Mouse (Mus musculus) left cerebral cortex, postnatal 4 days (tissue): ENCODE measurements at regions not wholly inside any gene's neighbourhood (a gene's known extent, or its start where the extent isn't known, plus 50 kb on each side); places are given as distances from the start of the nearest gene placed in this dataset.
"Not testable (repeated sequence)": the region's sequence is repeated elsewhere in the genome, so short reads cannot be mapped to it uniquely, and the experiment has no call there.

Source experiments
- DNase-seq: peaks from one replicate; pipeline ENCODE4 v3.0.0-alpha.2; 2022
- intact Hi-C: fragments of 180-260 bp; cut with DNase I; formaldehyde crosslinking; loops from one replicate; pipeline ENCODE4 v1.15.1; 2025

DNA sequence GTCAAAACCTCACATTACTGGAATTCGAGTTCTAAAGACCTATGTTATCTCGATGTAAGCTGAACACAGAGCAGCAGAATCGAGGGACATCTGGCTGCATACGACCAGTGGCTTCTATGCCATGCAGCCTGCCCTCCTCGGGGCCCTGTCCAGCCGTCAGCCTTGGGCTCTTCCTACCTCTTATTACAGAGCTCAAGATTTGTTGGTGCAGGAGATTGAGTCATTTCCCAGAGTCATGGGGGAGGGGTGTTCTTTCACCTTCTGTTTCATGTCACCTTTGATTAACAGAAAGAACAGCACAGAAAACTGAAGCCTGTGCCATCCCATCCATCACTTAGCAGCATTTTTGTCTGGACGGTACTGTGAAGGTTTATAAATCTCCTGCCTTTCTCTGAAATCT is 52.1 kb downstream of the Sst start:
- intact Hi-C loops, result no loop called here
- DNase-seq, result no peak

DNA sequence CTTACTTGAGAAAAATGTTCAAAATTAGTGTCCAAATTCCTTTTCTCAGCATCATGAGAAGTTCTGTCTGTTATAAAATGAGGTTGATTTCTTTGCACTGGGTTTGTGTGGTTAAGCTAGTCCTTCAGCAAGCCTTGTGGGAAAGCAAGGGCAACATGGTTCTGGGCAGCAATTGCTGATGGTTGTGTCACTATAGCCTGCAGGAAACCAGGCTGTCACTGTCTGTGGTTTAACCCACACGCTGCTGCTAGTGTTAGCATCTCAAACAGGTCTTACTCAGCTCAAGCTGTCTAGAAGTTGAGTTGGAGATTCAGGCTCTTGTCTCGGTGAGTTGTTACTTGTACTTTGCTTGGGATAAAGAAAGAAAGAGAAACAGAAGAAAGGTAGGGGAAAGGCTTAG is 52.6 kb downstream of the Sst start:
- DNase-seq, result no peak
- intact Hi-C loops, result no loop called here

DNA sequence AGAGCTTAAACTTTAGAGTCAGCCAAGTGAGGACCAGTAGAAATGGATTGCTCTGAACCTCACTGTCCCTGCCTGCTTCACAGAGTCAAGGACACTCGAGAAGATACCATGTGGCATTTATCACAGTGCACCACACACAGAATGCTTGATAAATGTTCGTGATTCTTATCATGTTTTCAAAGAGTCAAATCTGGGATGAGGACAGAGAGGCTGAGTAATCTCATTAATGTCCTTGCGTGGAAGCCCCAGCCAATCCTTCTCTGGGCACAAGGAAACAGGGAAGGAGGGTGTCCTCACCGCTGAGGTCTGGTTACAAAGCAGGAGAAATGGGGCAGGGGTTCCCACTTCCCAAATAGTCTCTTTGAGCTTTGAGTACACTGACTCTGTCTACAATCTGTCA is 55.8 kb downstream of the Sst start:
- intact Hi-C loops, result no loop called here
- no peak for DNase-seq

- intact Hi-C loops, result no loop called here
- peak; percentile 30 for DNase-seq
These were observed 57.2 kb downstream of the Sst start for GRCm38 (mm10) chr16:23833603-23834002.

- intact Hi-C loops, result no loop called here
- no peak for DNase-seq
These were observed 57.7 kb downstream of the Sst start for GRCm38 (mm10) chr16:23833042-23833423.

DNA sequence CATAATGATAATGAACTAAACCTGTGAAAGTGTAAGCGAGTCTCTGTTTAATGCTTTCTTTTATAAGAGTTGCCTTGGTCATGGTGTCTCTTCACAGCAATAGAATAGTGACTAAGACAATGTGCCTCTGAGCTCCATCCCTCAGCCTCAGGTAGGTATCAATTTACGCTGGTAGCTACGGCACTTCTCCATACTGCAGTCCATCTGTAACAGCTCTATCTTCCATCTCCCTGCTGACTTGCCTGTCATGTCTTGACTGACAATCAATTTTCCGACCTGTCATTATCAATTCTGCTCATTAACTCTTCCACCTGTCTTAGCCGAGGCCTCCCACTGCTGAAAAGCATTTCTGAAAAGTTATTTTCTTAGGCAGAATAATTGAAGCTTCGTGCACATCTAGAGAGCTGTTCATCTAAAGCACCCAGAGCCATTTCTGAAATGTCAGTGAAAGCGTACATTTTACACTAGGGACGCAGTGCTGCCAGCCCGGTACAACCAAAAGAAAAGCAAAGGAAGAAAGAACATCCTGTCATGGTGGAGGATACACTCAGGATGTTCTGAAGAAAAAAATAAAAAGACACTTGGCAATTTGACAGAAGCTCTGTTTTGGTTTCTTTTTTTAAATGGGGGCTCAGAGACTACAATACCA is 58.2 kb downstream of the Sst start:
- DNase-seq, result no peak
- intact Hi-C loops, result no loop called here

DNA sequence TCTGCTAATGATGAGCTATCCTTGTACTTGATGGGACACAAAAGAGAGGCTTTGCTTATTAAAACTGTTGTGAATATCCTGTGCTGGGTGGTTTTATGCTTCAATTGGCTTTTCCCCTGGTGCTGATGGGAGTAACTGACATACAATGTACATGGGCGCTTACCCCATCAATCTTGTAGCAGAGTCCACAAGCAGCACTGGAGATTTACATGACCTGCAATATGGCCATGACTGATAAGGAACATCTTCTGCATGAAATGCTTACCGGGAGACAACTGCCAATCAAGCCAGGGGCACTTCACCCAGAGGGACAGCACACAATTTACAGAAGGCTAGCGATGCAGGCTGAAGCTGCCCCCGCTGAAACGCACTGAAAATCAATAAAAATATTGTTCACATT is 65.1 kb downstream of the Sst start:
- no peak for DNase-seq
- intact Hi-C loops, result no loop called here

DNA sequence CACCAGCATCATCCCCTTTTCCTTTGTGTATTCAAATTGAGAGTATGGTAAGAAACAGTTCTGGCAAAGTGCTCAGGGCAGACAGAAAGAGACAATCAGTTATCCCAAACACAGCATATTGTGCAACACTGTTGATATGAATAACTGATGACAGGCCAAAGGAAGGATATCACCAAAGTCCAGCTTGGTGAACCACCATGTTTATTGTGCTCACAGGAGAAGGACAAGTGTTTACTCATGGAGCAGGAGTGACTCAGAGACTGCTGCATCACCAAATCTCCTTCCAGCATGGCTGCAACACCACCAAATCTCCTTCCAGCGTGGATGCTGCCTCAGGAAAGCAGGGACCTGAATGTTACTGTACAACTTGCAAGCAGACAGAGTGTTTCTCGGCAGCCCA is 105.5 kb downstream of the Sst start:
- no peak for DNase-seq
- intact Hi-C loops, result no loop called here

DNA sequence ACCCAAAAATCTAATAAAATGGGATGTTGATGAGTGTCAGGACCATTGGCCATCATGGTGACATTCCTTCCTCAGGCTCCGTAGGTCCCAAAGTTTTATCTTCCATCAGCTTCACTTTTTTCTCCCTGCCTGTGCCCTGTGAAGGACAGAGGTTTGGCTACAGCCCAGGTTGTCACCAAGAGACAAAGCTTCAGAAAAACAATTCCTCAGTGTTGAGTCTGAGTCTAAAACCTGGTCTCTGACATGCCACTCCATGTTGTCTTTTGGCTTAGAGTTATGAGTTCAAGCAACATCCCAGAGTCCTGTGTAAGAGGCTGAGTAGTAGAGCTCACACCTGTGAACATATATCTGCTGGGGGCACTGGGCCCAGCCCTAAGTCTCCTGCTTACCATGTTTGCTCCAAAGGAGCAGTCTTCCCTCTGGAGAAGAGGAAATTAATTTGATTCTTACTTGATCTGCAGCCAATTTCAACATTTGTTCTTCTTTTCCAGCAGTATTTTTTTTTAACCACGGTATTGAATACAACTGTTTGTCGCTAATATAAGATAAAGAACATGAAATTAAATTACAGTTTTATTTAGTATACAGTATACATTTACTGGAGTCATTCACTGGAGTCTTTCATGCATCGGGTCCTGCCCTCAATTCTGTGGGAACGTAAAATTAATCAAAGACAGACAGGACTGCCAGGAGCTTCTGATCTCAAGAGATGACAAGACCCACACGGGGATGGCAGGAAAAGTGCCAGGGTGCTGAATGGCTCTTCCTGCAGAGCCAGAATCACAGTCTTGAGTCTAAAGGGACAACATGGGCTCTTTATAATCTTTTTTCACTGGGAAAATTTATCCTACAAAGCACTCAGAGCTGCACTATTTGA is 106.5 kb downstream of the Sst start:
- intact Hi-C loops, result no loop called here

GRCm38 (mm10) chr16:23780440-23781231 is 110.1 kb downstream of the Sst start:
- peak; percentile 7 for DNase-seq
- intact Hi-C loops, result no loop called here

More for the DNA sequence above, 106.5 kb downstream of the Sst start:
- DNase-seq, result peak; percentile 3

DNA sequence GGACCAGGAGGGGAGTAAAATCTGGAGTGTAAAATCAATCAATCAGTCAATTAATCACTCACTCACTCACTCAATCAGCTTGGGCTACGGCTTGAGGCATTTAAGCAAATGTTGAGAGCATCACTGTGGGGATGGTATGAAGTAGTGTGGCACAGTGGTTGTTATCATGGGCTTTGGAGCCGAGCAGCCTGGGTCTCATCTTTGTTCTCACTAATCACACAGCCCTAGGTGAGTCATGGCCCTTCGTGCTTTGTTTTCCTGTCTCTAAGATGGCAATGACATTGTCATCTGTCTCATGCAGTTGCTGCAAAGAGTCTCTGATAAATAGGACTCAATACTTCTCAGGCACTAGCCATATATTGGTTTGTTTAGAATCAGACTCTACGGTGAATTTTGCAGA is 112.9 kb downstream of the Sst start:
- intact Hi-C loops, result no loop called here
- DNase-seq, result no peak

- no peak for DNase-seq
- intact Hi-C loops, result no loop called here
These were observed 113.7 kb downstream of the Sst start for GRCm38 (mm10) chr16:23777041-23777440.

DNA sequence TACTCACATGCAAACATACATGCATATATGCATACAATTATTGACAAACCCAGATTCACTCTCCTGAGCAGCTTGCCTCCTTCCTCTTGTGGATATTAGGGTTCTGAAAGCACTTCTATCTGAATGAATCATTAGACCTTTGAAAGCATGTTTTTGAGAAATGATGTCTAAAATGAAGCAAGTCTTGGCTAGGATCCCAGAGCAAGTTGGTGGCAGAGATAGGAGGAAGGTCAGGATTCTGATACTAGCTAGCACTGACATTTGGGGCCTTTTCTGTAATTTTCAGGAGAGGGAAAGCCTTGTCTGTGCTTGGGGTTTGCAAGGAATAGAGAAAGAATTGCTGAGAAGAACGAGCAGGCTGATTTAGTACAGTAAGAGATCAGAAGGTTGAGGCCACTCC is 114.3 kb downstream of the Sst start:
- DNase-seq, result no peak
- intact Hi-C loops, result no loop called here

DNA sequence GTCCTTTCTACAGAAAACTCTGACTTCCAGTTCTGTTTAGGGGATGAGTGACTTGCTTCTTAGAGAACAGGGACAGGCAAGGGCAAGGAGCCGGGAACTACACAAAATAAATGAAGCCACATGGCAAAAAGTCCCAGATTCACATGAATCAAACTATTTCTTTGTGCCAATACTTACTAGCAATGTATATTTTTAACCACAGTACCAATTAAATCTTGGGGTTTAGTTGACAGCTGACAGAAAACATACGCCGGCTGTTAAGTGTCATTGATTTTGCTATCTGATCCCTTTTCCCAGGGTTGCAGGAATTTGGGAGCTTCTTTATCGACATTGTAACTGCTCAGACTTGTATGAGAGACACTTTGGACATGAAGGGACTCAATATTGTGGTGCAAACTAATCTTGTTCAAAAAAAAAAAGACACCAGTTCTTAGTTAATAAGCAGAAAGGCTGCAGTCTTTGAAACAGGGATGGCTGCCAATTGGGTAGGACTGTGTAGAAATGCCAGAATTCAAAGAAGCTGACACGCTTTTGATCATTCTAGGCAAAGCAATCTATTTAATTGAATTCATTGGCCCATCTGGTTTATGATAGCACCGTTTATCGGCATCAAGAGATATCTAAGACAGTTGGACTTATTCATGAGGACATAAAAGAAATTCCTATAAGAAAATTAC is 132.5 kb downstream of the Sst start:
- DNase-seq, result no peak
- intact Hi-C loops, result no loop called here

GRCm38 (mm10) chr16:23737026-23737425 is 153.7 kb downstream of the Sst start:
- intact Hi-C loops, result no loop called here
- no peak for DNase-seq

DNA sequence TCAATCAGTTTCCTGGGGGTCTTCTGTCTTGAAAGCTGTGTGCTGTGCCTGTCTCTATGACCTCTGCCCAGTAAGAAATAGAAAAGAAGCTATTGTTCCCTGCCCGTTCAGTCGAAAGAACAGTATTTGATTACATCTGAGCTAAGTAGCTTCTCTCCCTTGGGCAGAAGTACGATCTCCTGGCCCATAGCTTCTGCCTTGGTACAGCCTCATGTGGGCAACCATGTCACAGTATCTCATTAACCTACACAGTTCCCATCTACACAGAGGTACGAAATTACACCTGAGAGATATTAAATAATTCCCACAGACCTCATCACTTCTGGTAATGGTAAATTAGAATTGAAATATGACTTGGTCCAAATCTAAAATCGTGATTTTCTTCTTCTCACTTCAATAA is 155.0 kb downstream of the Sst start:
- intact Hi-C loops, result no loop called here
- DNase-seq, result no peak

DNA sequence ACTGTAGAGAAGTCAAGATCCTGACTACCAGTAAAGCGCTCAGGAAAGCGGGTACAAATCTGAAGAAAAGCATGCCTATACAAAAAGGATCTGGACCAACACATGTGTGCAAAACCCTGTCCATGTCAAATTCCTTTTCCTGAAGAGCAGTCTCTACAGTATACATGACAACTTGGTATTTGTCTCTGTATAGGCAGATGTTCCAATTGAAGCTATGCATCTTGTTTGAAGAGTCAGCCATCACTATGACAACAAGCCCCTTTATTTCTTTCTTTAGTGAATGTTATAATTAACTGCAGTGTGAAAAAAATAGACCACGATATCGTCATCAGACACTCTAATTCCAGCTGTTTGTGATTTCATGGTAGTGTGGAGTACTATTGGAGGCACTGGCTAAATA is 164.2 kb downstream of the Sst start:
- no peak for DNase-seq
- intact Hi-C loops, result no loop called here

DNA sequence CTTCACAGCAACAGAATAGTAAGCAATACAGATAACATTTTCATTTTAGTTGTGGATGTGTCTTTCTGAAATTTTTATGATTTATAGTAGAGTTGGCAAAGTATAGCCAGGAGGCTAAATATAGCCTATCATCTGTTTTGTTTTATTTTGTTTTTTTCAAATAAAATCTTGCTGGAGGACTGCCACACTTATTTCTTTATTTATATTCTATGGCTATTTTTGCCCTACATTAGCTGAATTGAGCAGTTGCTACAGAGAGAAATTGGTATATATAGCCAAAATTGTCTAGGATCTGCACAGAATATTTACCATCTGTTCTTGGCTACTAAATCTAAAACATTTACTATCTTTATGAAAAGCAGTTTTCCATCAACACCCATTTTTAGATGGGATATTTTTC is 169.0 kb downstream of the Sst start:
- DNase-seq, result no peak
- intact Hi-C loops, result no loop called here

GRCm38 (mm10) chr16:23701156-23701555 is 180.5 kb upstream of the Masp1 start:
- intact Hi-C loops, result no loop called here
- DNase-seq, result peak; percentile 10

DNA sequence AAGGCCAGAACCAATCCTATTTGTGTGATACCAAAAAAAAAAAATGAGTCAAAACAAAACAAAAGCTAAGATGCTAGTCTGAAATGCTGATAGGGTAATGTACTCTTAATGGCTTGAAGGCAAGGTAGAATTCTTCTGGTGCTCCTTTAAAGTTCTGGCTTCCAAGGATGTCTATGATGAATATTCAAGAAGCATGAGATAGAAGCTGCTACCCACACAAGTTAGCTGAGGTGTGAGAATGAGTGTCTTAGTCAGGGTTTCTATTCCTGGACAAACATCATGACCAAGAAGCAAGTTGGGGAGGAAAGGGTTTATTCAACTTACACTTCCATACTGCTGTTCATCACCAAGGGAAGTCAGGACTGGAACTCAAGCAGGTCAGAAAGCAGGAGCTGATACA is 173.6 kb upstream of the Masp1 start:
- DNase-seq, intact Hi-C loops: not testable (repeated sequence)

- DNase-seq, result no peak
- intact Hi-C loops, result no loop called here
These were observed 169.4 kb upstream of the Masp1 start for GRCm38 (mm10) chr16:23690061-23690460.
